Mouse (Mus musculus) T-cell, adult 66 days (primary cell): ENCODE measurements around the gene Zan. TPM values are rescaled to one million over a fixed set of nuclear protein-coding genes. Genes with fewer than 3 reads are reported as not detected.

Experiments used
- total RNA-seq, 2 experiments: library from RNA; stranded (reverse); gene quantifications; 3 replicates in 1 of 2; 4 replicates in 1 of 2; pipeline ENCODE4 v1.2.4; 2023

The Zan gene
- under 1 TPM; 0.21 to 0.23 TPM for total RNA-seq

GRCm38 (mm10) chr5:137476964-137477363 lies at the start of gene Zan:
Gene Zan (minus strand): TSS chr5:137477064.

GRCm38 (mm10) chr5:137518436-137518835 lies 41.6 kb upstream of the Zan start, which contains the start of gene Gigyf1:
Gene Gigyf1 (plus strand): TSS chr5:137518548.

GRCm38 (mm10) chr5:137501709-137502666 lies 25.1 kb upstream of the Zan start, which contains the start of gene Pop7:
Gene Pop7 (minus strand): TSS chr5:137502518.

GRCm38 (mm10) chr5:137349384-137350204 lies 127.3 kb downstream of the Zan start, which contains the start of gene Ephb4:
Gene Ephb4 (plus strand): TSS chr5:137350109.

GRCm38 (mm10) chr5:137333512-137334174 lies 143.2 kb downstream of the Zan start, which contains the start of gene Slc12a9:
Gene Slc12a9 (minus strand): TSS chr5:137333597.

Other genes starting within 250 kb of the Zan start
- gene Ache, start 189.5 kb downstream of the Zan start, total RNA-seq = 1 to 10 TPM in 1 of 2 experiments, under 1 TPM in 1; 0.27 to 1.2 TPM
- gene Ufsp1, start 182.4 kb downstream of the Zan start, total RNA-seq = 1 to 10 TPM in 1 of 2 experiments, not detected in 1; 1.8 TPM
- gene Srrt, start 169.4 kb downstream of the Zan start, total RNA-seq = 100 to 1,000 TPM; 428 to 439 TPM
- gene Trip6, start 162.7 kb downstream of the Zan start, total RNA-seq = 1 to 10 TPM; 8.5 to 9.7 TPM
- 10 to 100 TPM; 22.1 to 23.7 TPM for gene Slc12a9, start 143.5 kb downstream of the Zan start, total RNA-seq
- gene Ephb4, start 127.0 kb downstream of the Zan start, total RNA-seq = not detected
- gene Pop7, start 25.5 kb upstream of the Zan start, total RNA-seq = 10 to 100 TPM; 22.7 to 28.5 TPM
- 10 to 100 TPM; 95.7 to 97.2 TPM for gene Gigyf1, start 41.5 kb upstream of the Zan start, total RNA-seq
- not detected for gene Epo, start 56.2 kb upstream of the Zan start, total RNA-seq
- 100 to 1,000 TPM; 327 to 334 TPM for gene Gnb2, start 56.4 kb upstream of the Zan start, total RNA-seq
- gene Actl6b, start 76.5 kb upstream of the Zan start, total RNA-seq = not detected
- gene Tfr2, start 92.8 kb upstream of the Zan start, total RNA-seq = 1 to 10 TPM; 1.9 to 2.2 TPM
- 10 to 100 TPM; 32.7 to 38.3 TPM for gene Mospd3, start 124.0 kb upstream of the Zan start, total RNA-seq
- under 1 TPM; 0.47 to 0.93 TPM for gene Pcolce, start 136.7 kb upstream of the Zan start, total RNA-seq
- under 1 TPM in 1 of 2 experiments, not detected in 1; 0.50 TPM for gene Fbxo24, start 151.9 kb upstream of the Zan start, total RNA-seq
- 100 to 1,000 TPM; 189 to 193 TPM for gene Lrch4, start 152.1 kb upstream of the Zan start, total RNA-seq
- gene Gm20605, start 152.1 kb upstream of the Zan start, total RNA-seq = 10 to 100 TPM; 61.4 to 68.4 TPM
- gene Sap25, start 164.3 kb upstream of the Zan start, total RNA-seq = 100 to 1,000 TPM in 1 of 2 experiments, 10 to 100 TPM in 1; 98.4 to 116 TPM
- gene Irs3, start 168.7 kb upstream of the Zan start, total RNA-seq = 1 to 10 TPM in 1 of 2 experiments, under 1 TPM in 1; 0.58 to 1.2 TPM
- 10 to 100 TPM; 24.7 to 27.5 TPM for gene Agfg2, start 207.7 kb upstream of the Zan start, total RNA-seq